Mouse (Mus musculus) limb, embryonic 15.5 days (tissue): ENCODE results near the gene Ttc28. TPM values are rescaled to one million over a fixed set of nuclear protein-coding genes. Genes with fewer than 3 reads are reported as not detected.

Experiments
- ATAC-seq: fragments of 200-750 bp; cut with Nextera tagmentation; 2 replicates; pipeline ENCODE4 v1.8.0; 2017; ENCODE audit warnings: low read depth, moderate TSS enrichment; ENCODE audit not compliant: insufficient number of reproducible peaks, low FRiP score, low TSS enrichment
- H3K27ac ChIP-seq: fragments of 300-500 bp; sonication (generic); 2 replicates; pipeline ENCODE4 v1.5.1; 2015; ENCODE audit warnings: moderate library complexity, mild to moderate bottlenecking, inconsistent platforms
- H3K27me3 ChIP-seq: fragments of 300-500 bp; sonication (generic); 2 replicates; pipeline ENCODE4 v1.6.1; 2015; ENCODE audit warnings: inconsistent platforms
- H3K36me3 ChIP-seq: fragments of 300-500 bp; sonication (generic); 2 replicates; pipeline ENCODE4 v1.6.1; 2015; ENCODE audit warnings: inconsistent platforms
- H3K4me1 ChIP-seq: fragments of 300-500 bp; sonication (generic); 2 replicates; pipeline ENCODE4 v1.6.1; 2015; ENCODE audit warnings: inconsistent platforms
- H3K4me2 ChIP-seq: fragments of 300-500 bp; sonication (generic); 2 replicates; pipeline ENCODE4 v1.6.1; 2015; ENCODE audit warnings: mild to moderate bottlenecking, inconsistent platforms
- H3K4me3 ChIP-seq: fragments of 300-500 bp; sonication (generic); 2 replicates; pipeline ENCODE4 v1.5.1; 2015; ENCODE audit warnings: mild to moderate bottlenecking, inconsistent platforms
- H3K9ac ChIP-seq: fragments of 300-500 bp; sonication (generic); 2 replicates; pipeline ENCODE4 v1.6.1; 2015; ENCODE audit warnings: inconsistent platforms
- H3K9me3 ChIP-seq: fragments of 300-500 bp; sonication (generic); 2 replicates; pipeline ENCODE4 v1.6.1; 2016; ENCODE audit warnings: inconsistent platforms
- WGBS: fragments of 180-500 bp; shearing (Covaris S2); methylation state at CpG from one replicate; pipeline ENCODE4 v1.1.7; 2015; 5-methylcytosine and 5-hydroxymethylcytosine counted together
- polyA plus RNA-seq: library from polyadenylated mRNA; unstranded; fragments of >200 nt; fragmentation: Nextera tagmentation; extraction: Ambion mirVana; gene quantifications from 2 replicates; pipeline ENCODE4 v1.2.1, GENCODE M21; 2015

The Ttc28 gene
- polyA plus RNA-seq, 1 experiment from 2014 or later, result 14.7 TPM

DNA sequence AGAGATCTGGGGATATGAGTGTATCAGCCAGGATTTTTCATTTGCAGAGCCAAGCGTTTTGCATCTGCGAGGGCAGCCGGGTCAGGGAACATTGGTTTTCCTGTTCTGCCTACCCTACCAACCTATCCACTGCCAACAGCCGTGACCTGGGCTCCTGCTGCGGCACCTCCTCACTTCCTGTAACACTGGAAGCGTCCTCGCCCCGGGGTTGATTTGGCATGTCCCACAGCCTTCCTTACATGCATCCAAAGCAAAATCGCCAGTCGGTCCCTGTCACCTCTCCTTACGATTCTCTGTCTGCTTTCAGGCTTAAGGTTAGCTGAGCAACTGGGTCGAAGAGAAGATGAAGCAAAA lies 349.4 kb downstream of the Ttc28 start:
- Histone ChIP-seq H3K4me3 (no peak overlapping the region), H3K36me3 (peaks cover 56% of the 10 kb centered on the region), H3K27me3 (no peaks in the 10 kb centered on the region), H3K4me1 (peaks cover 59% of the 10 kb centered on the region), H3K9me3 (no peaks in the 10 kb centered on the region), H3K4me2 (no peak overlapping the region), H3K27ac (peak overlapping the region; percentile 39), H3K9ac (no peak overlapping the region)
- WGBS, result 64% methylated on average over 12 of the region's 12 CpGs
- ATAC-seq, result no peak

DNA sequence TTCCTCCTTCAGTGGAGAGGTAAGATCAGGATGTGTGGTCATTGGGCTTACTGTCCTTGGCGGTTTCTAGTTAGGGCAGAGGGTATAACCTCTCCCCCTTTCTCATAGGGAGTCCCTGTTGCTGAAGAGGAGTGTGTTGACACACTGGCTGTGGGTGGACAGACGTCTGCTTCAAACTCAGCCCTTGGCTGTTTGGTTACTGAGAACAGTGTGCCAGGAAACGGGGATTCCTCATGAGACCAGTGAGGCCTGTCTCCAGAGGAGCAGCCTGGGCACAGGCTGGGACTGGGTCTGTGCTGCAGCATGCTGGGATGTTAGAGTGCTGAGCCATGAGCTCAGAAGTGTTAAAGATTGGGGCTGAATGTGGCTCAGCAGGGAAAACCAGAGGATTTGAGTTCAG lies 350.1 kb downstream of the Ttc28 start:
- H3K9me3 ChIP-seq, result no peaks in the 10 kb centered on the region
- H3K9ac ChIP-seq, result no peak overlapping the region
- no peaks in the 10 kb centered on the region for H3K27me3 ChIP-seq
- peaks cover 58% of the 10 kb centered on the region for H3K4me1 ChIP-seq
- no peak for ATAC-seq
- H3K27ac ChIP-seq, result no peak overlapping the region
- WGBS, result 57% methylated on average over 3 of the region's 3 CpGs
- H3K4me3 ChIP-seq, result no peak overlapping the region
- no peak overlapping the region for H3K4me2 ChIP-seq
- peaks cover 49% of the 10 kb centered on the region for H3K36me3 ChIP-seq

- Histone ChIP-seq H3K9ac (no peak overlapping the region), H3K4me2 (no peak overlapping the region), H3K4me3 (no peak overlapping the region), H3K27ac (no peak overlapping the region), H3K9me3 (no peaks in the 10 kb centered on the region), H3K4me1 (peaks cover 51% of the 10 kb centered on the region), H3K27me3 (no peaks in the 10 kb centered on the region), H3K36me3 (peaks cover 47% of the 10 kb centered on the region)
- no peak for ATAC-seq
- WGBS, result 62% methylated on average over 13 of the region's 13 CpGs
These were observed 351.4 kb downstream of the Ttc28 start for GRCm38 (mm10) chr5:111231044-111231443.

GRCm38 (mm10) chr5:111231769-111232168 lies 352.2 kb downstream of the Ttc28 start:
- H3K27me3 ChIP-seq, result no peaks in the 10 kb centered on the region
- no peak overlapping the region for H3K27ac ChIP-seq
- H3K4me3 ChIP-seq, result no peak overlapping the region
- no peak overlapping the region for H3K4me2 ChIP-seq
- peaks cover 49% of the 10 kb centered on the region for H3K36me3 ChIP-seq
- ATAC-seq, result no peak
- 73% methylated on average over 1 of the region's 1 CpGs for WGBS
- no peaks in the 10 kb centered on the region for H3K9me3 ChIP-seq
- H3K4me1 ChIP-seq, result peaks cover 48% of the 10 kb centered on the region
- H3K9ac ChIP-seq, result no peak overlapping the region

- Histone ChIP-seq H3K36me3 (peaks cover 55% of the 10 kb centered on the region), H3K27me3 (no peaks in the 10 kb centered on the region), H3K9me3 (no peaks in the 10 kb centered on the region), H3K4me2 (no peak overlapping the region), H3K4me1 (peaks cover 34% of the 10 kb centered on the region), H3K4me3 (no peak overlapping the region), H3K27ac (no peak overlapping the region), H3K9ac (no peak overlapping the region)
- 46% methylated on average over 24 of the region's 24 CpGs for WGBS
- ATAC-seq, result no peak
These were observed 353.6 kb downstream of the Ttc28 start for GRCm38 (mm10) chr5:111233022-111233709.

DNA sequence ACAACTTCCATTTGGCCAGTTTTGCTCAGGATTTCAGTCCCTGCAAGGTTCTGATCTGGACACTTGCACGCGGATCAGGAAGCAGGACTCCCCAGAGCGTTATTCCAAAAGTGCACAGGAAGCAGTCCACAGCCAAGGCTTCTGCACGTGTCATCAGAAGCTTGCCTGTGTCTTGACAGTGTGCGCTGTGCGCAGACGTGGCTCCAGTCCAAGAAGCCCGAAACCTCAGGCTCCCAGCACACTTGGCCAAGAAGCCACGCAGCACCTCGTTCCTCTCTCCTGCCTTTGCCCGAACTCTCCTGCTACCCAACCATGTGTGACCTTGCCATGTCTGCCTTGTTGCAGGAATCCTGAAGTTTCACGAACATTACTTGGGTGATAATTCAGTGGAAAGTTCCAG lies 355.5 kb downstream of the Ttc28 start:
- 72% methylated on average over 12 of the region's 12 CpGs for WGBS
- Histone ChIP-seq H3K9me3 (no peaks in the 10 kb centered on the region), H3K4me3 (no peak overlapping the region), H3K27ac (no peak overlapping the region), H3K4me2 (no peak overlapping the region), H3K27me3 (no peaks in the 10 kb centered on the region), H3K4me1 (peaks cover 15% of the 10 kb centered on the region), H3K9ac (no peak overlapping the region), H3K36me3 (peaks cover 74% of the 10 kb centered on the region)
- no peak for ATAC-seq

GRCm38 (mm10) chr5:111237176-111237636 lies 357.6 kb downstream of the Ttc28 start:
- no peak overlapping the region for H3K4me2 ChIP-seq
- no peak overlapping the region for H3K4me3 ChIP-seq
- no peaks in the 10 kb centered on the region for H3K27me3 ChIP-seq
- 83% methylated on average over 9 of the region's 9 CpGs for WGBS
- no peak overlapping the region for H3K9ac ChIP-seq
- no peak overlapping the region for H3K27ac ChIP-seq
- ATAC-seq, result no peak
- H3K4me1 ChIP-seq, result peaks cover 9% of the 10 kb centered on the region; the same call in 1 of the 2 replicates
- peaks cover 72% of the 10 kb centered on the region for H3K36me3 ChIP-seq
- H3K9me3 ChIP-seq, result no peaks in the 10 kb centered on the region

DNA sequence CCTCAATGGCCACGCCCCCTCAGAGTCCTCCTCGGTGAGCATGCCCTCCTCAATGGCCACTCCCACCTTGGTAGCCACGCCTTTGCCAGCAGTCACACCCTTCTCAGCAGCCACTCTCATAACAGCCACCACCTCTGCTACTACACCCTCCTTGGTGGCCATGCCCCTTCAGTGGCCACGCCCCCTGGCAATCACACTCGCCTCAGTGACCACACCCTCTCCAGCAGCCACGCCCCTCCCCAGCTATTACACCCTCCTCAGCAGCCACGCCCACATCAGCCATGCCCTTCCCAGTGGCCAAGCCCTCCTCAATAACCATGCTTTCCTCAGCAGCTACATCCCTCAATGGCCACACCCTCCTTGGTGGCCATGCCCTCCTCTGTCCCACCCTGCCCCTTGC lies 359.6 kb downstream of the Ttc28 start:
- 54% methylated on average over 7 of the region's 7 CpGs for WGBS
- Histone ChIP-seq H3K4me1 (peaks cover 11% of the 10 kb centered on the region), H3K4me2 (no peak overlapping the region), H3K9me3 (no peaks in the 10 kb centered on the region), H3K36me3 (peaks cover 59% of the 10 kb centered on the region), H3K4me3 (no peak overlapping the region), H3K27me3 (no peaks in the 10 kb centered on the region), H3K27ac (no peak overlapping the region), H3K9ac (no peak overlapping the region)
- no peak; the same call in 1 of the 2 replicates for ATAC-seq

DNA sequence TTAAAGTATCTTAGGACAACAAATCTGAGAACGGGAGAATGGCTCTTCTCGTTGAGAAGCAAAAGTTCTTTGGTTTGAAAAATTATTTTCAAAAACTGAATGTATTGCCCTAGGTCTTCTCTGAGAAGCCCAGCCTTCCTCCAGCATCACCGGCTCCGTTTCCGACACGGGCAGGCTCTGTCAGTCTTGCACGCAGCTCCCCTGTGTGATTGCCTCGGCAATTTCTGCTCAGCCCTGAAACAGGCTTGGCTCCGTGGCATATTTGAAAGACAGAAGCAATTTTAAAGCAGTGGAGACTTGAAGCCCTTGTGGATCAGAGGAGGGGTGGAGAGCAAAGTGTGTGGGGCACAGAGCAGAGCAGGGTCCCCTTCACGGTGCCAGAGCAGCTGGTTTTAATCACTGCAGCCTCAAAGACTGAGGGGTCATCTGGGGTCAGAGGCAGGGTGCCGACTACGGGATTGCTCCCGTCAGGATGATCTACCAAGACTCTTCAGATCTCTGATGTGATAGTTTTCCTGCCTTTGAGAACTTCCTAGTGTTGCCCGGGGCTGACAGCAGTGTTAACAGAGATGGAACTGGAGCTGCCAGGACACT lies 363.9 kb downstream of the Ttc28 start:
- no peaks in the 10 kb centered on the region for H3K27me3 ChIP-seq
- H3K36me3 ChIP-seq, result peaks cover 26% of the 10 kb centered on the region
- no peak overlapping the region for H3K9ac ChIP-seq
- H3K4me3 ChIP-seq, result no peak overlapping the region
- H3K27ac ChIP-seq, result no peak overlapping the region
- H3K9me3 ChIP-seq, result no peaks in the 10 kb centered on the region
- no peak overlapping the region for H3K4me2 ChIP-seq
- ATAC-seq, result no peak
- H3K4me1 ChIP-seq, result peaks cover 23% of the 10 kb centered on the region
- WGBS, result 20% methylated on average over 14 of the region's 14 CpGs

DNA sequence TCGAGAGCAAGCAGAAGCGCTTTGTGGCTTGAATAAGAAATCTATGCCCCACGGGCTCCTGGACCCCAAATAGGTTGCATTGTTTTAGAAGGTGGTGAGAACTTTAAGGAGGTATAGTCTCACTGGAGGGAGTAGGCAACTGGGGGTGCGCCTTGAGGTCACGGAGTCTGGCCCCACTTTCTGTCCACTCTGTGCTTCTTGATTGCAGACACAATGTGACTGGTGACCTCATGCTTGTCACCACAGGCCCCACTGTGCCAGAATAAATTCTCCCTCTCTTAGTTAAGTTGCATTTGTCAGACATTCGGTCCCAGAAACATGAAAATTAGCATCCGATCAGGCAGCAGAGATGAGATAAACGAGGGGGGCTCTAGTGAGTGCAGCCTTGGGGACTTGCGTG lies 364.5 kb downstream of the Ttc28 start:
- Histone ChIP-seq H3K27me3 (no peaks in the 10 kb centered on the region), H3K4me1 (peaks cover 23% of the 10 kb centered on the region), H3K9me3 (no peaks in the 10 kb centered on the region), H3K9ac (no peak overlapping the region), H3K36me3 (peaks cover 21% of the 10 kb centered on the region), H3K27ac (no peak overlapping the region), H3K4me2 (no peak overlapping the region), H3K4me3 (no peak overlapping the region)
- ATAC-seq, result no peak
- 57% methylated on average over 9 of the region's 9 CpGs for WGBS

DNA sequence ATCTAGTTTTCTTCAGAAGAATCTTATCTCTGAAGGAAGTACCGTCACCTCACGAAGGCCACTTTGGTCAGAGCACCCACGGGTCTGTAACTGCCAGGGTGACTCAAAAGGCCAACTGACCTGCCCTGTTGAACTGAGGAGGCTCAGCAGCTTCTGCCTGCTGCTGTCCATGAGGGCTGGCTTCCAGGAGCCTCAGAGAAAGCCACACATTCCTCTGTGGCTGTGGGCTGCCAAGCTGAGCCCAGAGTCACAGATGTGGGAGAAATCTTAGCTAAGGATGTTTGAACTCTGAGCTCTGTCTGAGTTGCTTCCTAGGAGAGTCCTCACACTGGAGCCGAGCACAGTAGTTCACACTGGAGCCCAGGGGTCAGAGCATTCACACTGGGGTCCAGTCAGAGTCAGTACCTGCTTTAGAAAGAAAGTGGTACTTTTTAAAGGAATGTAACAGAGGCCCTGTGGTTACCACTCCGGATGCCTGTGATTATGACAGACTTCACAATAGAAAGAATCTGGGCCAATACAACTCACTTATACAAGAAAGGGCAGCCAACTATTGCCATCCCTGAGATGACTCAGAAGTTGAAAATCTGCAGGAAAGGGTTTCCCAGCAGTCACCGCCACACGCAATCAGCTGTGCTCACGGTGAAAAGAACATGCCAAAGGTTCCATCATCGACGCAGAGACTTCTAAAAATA lies 368.1 kb downstream of the Ttc28 start:
- ATAC-seq, result no peak
- Histone ChIP-seq H3K4me2 (no peak overlapping the region), H3K27ac (peak overlapping the region; percentile 55), H3K36me3 (no peaks in the 10 kb centered on the region), H3K27me3 (no peaks in the 10 kb centered on the region), H3K4me1 (peaks cover 23% of the 10 kb centered on the region), H3K9ac (no peak overlapping the region), H3K4me3 (no peak overlapping the region), H3K9me3 (no peaks in the 10 kb centered on the region)
- 78% methylated on average over 10 of the region's 10 CpGs for WGBS

DNA sequence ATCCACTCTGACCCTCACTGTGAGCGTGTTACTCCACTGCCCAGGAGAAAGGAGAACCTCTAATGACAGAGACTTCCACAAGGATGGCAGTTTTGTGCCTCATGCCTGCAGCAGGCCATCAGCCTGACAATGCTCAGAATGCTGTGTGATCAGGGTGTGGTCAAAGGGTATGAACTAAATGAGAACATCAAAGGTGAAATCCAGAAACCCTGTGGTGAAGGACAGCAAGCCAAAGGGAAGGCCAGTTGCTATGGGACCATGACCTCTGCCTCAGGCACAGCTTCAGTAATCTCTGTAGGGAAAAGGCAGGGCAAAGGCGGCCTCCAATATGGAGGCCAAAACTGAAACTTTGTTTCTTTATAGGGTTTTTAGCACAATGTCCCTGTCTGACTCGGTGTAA lies 372.5 kb downstream of the Ttc28 start:
- no peak overlapping the region for H3K4me3 ChIP-seq
- ATAC-seq, result no peak
- WGBS, result 87% methylated on average over 3 of the region's 3 CpGs

More for the DNA sequence above, 372.5 kb downstream of the Ttc28 start:
- Histone ChIP-seq H3K27me3 (no peaks in the 10 kb centered on the region), H3K27ac (no peak overlapping the region), H3K9me3 (no peaks in the 10 kb centered on the region), H3K9ac (no peak overlapping the region), H3K36me3 (no peaks in the 10 kb centered on the region), H3K4me1 (peaks cover 32% of the 10 kb centered on the region), H3K4me2 (no peak overlapping the region)
